Mouse (Mus musculus) CH12.LX (cell line): ENCODE data around the gene Agmo. TPM values are rescaled to one million over a fixed set of nuclear protein-coding genes. Genes with fewer than 3 reads are reported as not detected.

Experiments
- DNase-seq: peaks from one replicate; pipeline ENCODE4 v3.0.0-alpha.2; 2013; ENCODE audit errors: extremely low read depth
- H3K27ac ChIP-seq: 2 replicates; pipeline ENCODE4 v1.5.1; 2012; ENCODE audit warnings: low read depth, mild to moderate bottlenecking, control low read depth, moderate library complexity; ENCODE audit not compliant: insufficient read depth
- H3K27me3 ChIP-seq: replicated peaks from 2 replicates; pipeline ENCODE3; 2012; ENCODE audit warnings: inconsistent platforms
- H3K36me3 ChIP-seq, 2 experiments: replicated peaks in 1 of 2; 2 replicates each; pipeline versions ENCODE3 to v1.6.1; 2012; ENCODE audit warnings: inconsistent platforms in 1 of 2, low read length in 1 of 2, mild to moderate bottlenecking in 1 of 2, mixed read lengths in 1 of 2, moderate library complexity in 1 of 2; ENCODE audit not compliant: control insufficient read depth in 1 of 2, insufficient read depth in 1 of 2
- H3K4me1 ChIP-seq, 2 experiments: 2 replicates each; pipeline ENCODE4 v1.6.1; 2012; ENCODE audit warnings: inconsistent platforms in 1 of 2, moderate library complexity in 1 of 2; ENCODE audit not compliant: insufficient read depth in 2 of 2, control insufficient read depth in 1 of 2
- H3K4me2 ChIP-seq: 2 replicates; pipeline ENCODE4 v1.6.1; 2012; ENCODE audit warnings: low read depth, mild to moderate bottlenecking, control low read depth; ENCODE audit not compliant: poor library complexity, insufficient read depth, severe bottlenecking
- H3K4me3 ChIP-seq, 3 experiments: fragments of 150-350 bp in 1 of 3; sonication (generic) in 1 of 3; replicated peaks in 1 of 3; 2 replicates each; pipeline versions ENCODE3 to v1.5.1; 2011 to 2012; ENCODE audit warnings: low read depth in 2 of 3, low read length in 2 of 3, mild to moderate bottlenecking in 2 of 3, moderate library complexity in 2 of 3, control low read depth in 1 of 3, improper control_type of control experiment in 1 of 3, inconsistent platforms in 1 of 3, mixed read lengths in 1 of 3; ENCODE audit not compliant: poor library complexity in 1 of 3
- H3K79me2 ChIP-seq: replicated peaks from 2 replicates; pipeline ENCODE4 v1.6.1; 2012; ENCODE audit warnings: mild to moderate bottlenecking, moderate library complexity; ENCODE audit not compliant: control insufficient read depth, poor library complexity, insufficient read depth, severe bottlenecking; ENCODE audit errors: extremely low read depth
- H3K9ac ChIP-seq: 2 replicates; pipeline ENCODE4 v1.6.1; 2012; ENCODE audit warnings: low read depth, mild to moderate bottlenecking, control low read depth, moderate library complexity; ENCODE audit not compliant: insufficient read depth
- H3K9me3 ChIP-seq: replicated peaks from 2 replicates; pipeline ENCODE3; 2012; ENCODE audit warnings: low read length, inconsistent platforms, mixed read lengths
- BHLHE40 ChIP-seq: IDR thresholded peaks from 2 replicates; pipeline ENCODE4 v1.6.1; 2011; ENCODE audit warnings: mild to moderate bottlenecking, low read depth, low read length, improper control_type of control experiment
- CHD1 ChIP-seq: IDR thresholded peaks from 2 replicates; pipeline ENCODE4 v1.6.1; 2012; ENCODE audit warnings: low read depth, low read length, improper control_type of control experiment, inconsistent platforms
- CHD2 ChIP-seq: IDR thresholded peaks from 2 replicates; pipeline ENCODE4 v1.6.1; 2011; ENCODE audit warnings: low read length, improper control_type of control experiment
- ELF1 ChIP-seq: IDR thresholded peaks from 2 replicates; pipeline ENCODE4 v1.6.1; 2014; ENCODE audit warnings: low read depth, mild to moderate bottlenecking, inconsistent platforms, low read length, improper control_type of control experiment
- ETS1 ChIP-seq: conservative IDR thresholded peaks from 2 replicates; pipeline ENCODE4 v1.6.1; 2012; ENCODE audit warnings: low read depth, mild to moderate bottlenecking, inconsistent platforms, low read length, improper control_type of control experiment, moderate library complexity
- HCFC1 ChIP-seq: IDR thresholded peaks from 2 replicates; pipeline ENCODE4 v1.6.1; 2012; ENCODE audit warnings: low read depth, mild to moderate bottlenecking, inconsistent platforms, low read length, improper control_type of control experiment
- JUN ChIP-seq: IDR thresholded peaks from 2 replicates; pipeline ENCODE4 v1.6.1; 2011; ENCODE audit warnings: low read depth, mild to moderate bottlenecking, low read length, improper control_type of control experiment, moderate library complexity; ENCODE audit not compliant: insufficient read depth
- JUND ChIP-seq: conservative IDR thresholded peaks from 2 replicates; pipeline ENCODE4 v1.6.1; 2011; ENCODE audit warnings: low read depth, low read length, improper control_type of control experiment
- MAX ChIP-seq: IDR thresholded peaks from 2 replicates; pipeline ENCODE4 v1.6.1; 2011; ENCODE audit warnings: low read length, improper control_type of control experiment
- MAZ ChIP-seq: IDR thresholded peaks from 2 replicates; pipeline ENCODE4 v1.6.1; 2012; ENCODE audit warnings: low read depth, mild to moderate bottlenecking, inconsistent platforms, low read length, improper control_type of control experiment, moderate library complexity
- MYC ChIP-seq: IDR thresholded peaks from 2 replicates; pipeline ENCODE4 v1.6.1; 2011; ENCODE audit warnings: low read depth, mild to moderate bottlenecking, improper control_type of control experiment, low read length
- POLR2A ChIP-seq: IDR thresholded peaks from 2 replicates; pipeline ENCODE4 v1.6.1; 2011; ENCODE audit warnings: low read depth, mild to moderate bottlenecking, improper control_type of control experiment, low read length
- POLR2AphosphoS2 ChIP-seq: IDR thresholded peaks from 2 replicates; pipeline ENCODE4 v1.6.1; 2011; ENCODE audit warnings: low read depth, low read length, improper control_type of control experiment
- RCOR1 ChIP-seq: conservative IDR thresholded peaks from 2 replicates; pipeline ENCODE4 v1.6.1; 2012; ENCODE audit warnings: low read depth, mild to moderate bottlenecking, inconsistent platforms, low read length, improper control_type of control experiment
- SIN3A ChIP-seq: IDR thresholded peaks from 2 replicates; pipeline ENCODE4 v1.6.1; 2012; ENCODE audit warnings: low read length, improper control_type of control experiment, inconsistent platforms
- SMC3 ChIP-seq: IDR thresholded peaks from 2 replicates; pipeline ENCODE4 v1.6.1; 2011; ENCODE audit warnings: low read depth, low read length, improper control_type of control experiment
- TCF12 ChIP-seq: IDR thresholded peaks from 2 replicates; pipeline ENCODE4 v1.6.1; 2014; ENCODE audit warnings: low read depth, mild to moderate bottlenecking, inconsistent platforms, low read length, improper control_type of control experiment
- UBTF ChIP-seq: IDR thresholded peaks from 2 replicates; pipeline ENCODE4 v1.6.1; 2012; ENCODE audit warnings: low read depth, mild to moderate bottlenecking, inconsistent platforms, low read length, improper control_type of control experiment, moderate library complexity
- USF1 ChIP-seq: IDR thresholded peaks from 2 replicates; pipeline ENCODE4 v1.6.1; 2014; ENCODE audit warnings: low read depth, mild to moderate bottlenecking, inconsistent platforms, low read length, improper control_type of control experiment
- ZC3H11A ChIP-seq: IDR thresholded peaks from 2 replicates; pipeline ENCODE4 v1.6.1; 2012; ENCODE audit warnings: low read depth, mild to moderate bottlenecking, inconsistent platforms, low read length, improper control_type of control experiment
- ZMIZ1 ChIP-seq: IDR thresholded peaks from 2 replicates; pipeline ENCODE4 v1.6.1; 2012; ENCODE audit warnings: low read depth, mild to moderate bottlenecking, inconsistent platforms, low read length, improper control_type of control experiment
- ZNF384 ChIP-seq: IDR thresholded peaks from 2 replicates; pipeline ENCODE4 v1.6.1; 2012; ENCODE audit warnings: low read depth, low read length, improper control_type of control experiment, inconsistent platforms
- dilution Hi-C: fragments of 300-500 bp; cut with MboI; formaldehyde crosslinking; loops from 2 replicates; pipeline ENCODE4 v1.14.3; 2020; ENCODE audit warnings: low sequenced_read_pairs; ENCODE audit not compliant: extremely low pct_unique_long_range_greater_than_20kb, extremely low pct_ligation_motif_present
- in situ Hi-C: fragments of 300-500 bp; cut with MboI; formaldehyde crosslinking; loops from 3 replicates; pipeline ENCODE4 v1.14.3; 2019; ENCODE audit warnings: low sequenced_read_pairs, low pct_ligation_motif_present, low pct_unique_long_range_greater_than_20kb, mixed read lengths
- polyA plus RNA-seq: library from polyadenylated mRNA; unstranded; fragments of >175 nt; gene quantifications from 2 replicates; pipeline ENCODE4 v1.2.1, GENCODE M21; 2012; ENCODE audit warnings: low read depth; ENCODE audit not compliant: insufficient read length
- total RNA-seq, 2 experiments: library from RNA; depleted of rRNA; stranded (reverse); fragments of 300-350 nt in 1 of 2; fragments of >200 nt in 1 of 2; gene quantifications; 2 replicates each; pipeline ENCODE4 v1.2.3; 2012 to 2014

Agmo gene
- total and polyA plus RNA-seq, 3 experiments: 0.21 to 0.89 (median 0.61) TPM

- in situ Hi-C loops: no loop called here
These were observed 65.6 kb downstream of the Agmo start for GRCm38 (mm10) chr12:37306956-37307466.

GRCm38 (mm10) chr12:37310786-37311185 lies 69.3 kb downstream of the Agmo start:
- dilution Hi-C loops: no loop called here
- DNase-seq: no peak
- no peak overlapping the region for H3K9ac ChIP-seq

More at GRCm38 (mm10) chr12:37306956-37307466, 65.6 kb downstream of the Agmo start:
- no peak overlapping the region for H3K27ac ChIP-seq
- no peak overlapping the region for H3K4me2 ChIP-seq
- H3K27me3 ChIP-seq: no peaks in the 10 kb centered on the region
- H3K4me1 ChIP-seq: no peaks in the 10 kb centered on the region
- no peaks in the 10 kb centered on the region for H3K36me3 ChIP-seq
- no peaks in the 10 kb centered on the region for H3K9me3 ChIP-seq
- no peak for DNase-seq
- dilution Hi-C loops: no loop called here
- H3K79me2 ChIP-seq: no peaks in the 10 kb centered on the region
- TF ChIP-seq MAZ: no peak
- no peak for TF ChIP-seq HCFC1
- no peak for TF ChIP-seq JUN
- TF ChIP-seq POLR2A: no peak
- H3K4me3 ChIP-seq: no peak overlapping the region
- no peak overlapping the region for H3K9ac ChIP-seq

GRCm38 (mm10) chr12:37322860-37323259 lies 81.4 kb downstream of the Agmo start:
- no peak overlapping the region for H3K4me3 ChIP-seq
- dilution Hi-C loops: no loop called here

More at GRCm38 (mm10) chr12:37310786-37311185, 69.3 kb downstream of the Agmo start:
- Histone ChIP-seq H3K27ac (no peak overlapping the region), H3K4me1 (no peaks in the 10 kb centered on the region), H3K4me2 (no peak overlapping the region), H3K27me3 (no peaks in the 10 kb centered on the region), H3K79me2 (no peaks in the 10 kb centered on the region), H3K36me3 (no peaks in the 10 kb centered on the region), H3K9me3 (no peaks in the 10 kb centered on the region), H3K4me3 (no peak overlapping the region)
- TF ChIP-seq MAX (no peak), JUND (no peak), ZC3H11A (no peak), SMC3 (no peak), TCF12 (no peak), JUN (no peak), BHLHE40 (no peak), UBTF (no peak)
- in situ Hi-C loops: no loop called here

More at GRCm38 (mm10) chr12:37322860-37323259, 81.4 kb downstream of the Agmo start:
- Histone ChIP-seq H3K9ac (no peak overlapping the region), H3K79me2 (no peaks in the 10 kb centered on the region), H3K4me1 (no peaks in the 10 kb centered on the region), H3K27ac (no peak overlapping the region), H3K36me3 (no peaks in the 10 kb centered on the region), H3K27me3 (no peaks in the 10 kb centered on the region), H3K4me2 (no peak overlapping the region), H3K9me3 (no peaks in the 10 kb centered on the region)
- no peak for TF ChIP-seq CHD2
- TF ChIP-seq TCF12: no peak
- no peak for TF ChIP-seq ETS1
- no peak for TF ChIP-seq ZMIZ1
- TF ChIP-seq ZC3H11A: no peak
- TF ChIP-seq MYC: no peak
- TF ChIP-seq ZNF384: no peak
- no peak for TF ChIP-seq JUN
- TF ChIP-seq POLR2AphosphoS2: no peak
- TF ChIP-seq CHD1: no peak
- TF ChIP-seq SIN3A: no peak
- no peak for TF ChIP-seq BHLHE40
- no peak for TF ChIP-seq RCOR1
- TF ChIP-seq USF1: no peak
- no peak for TF ChIP-seq ELF1
- DNase-seq: no peak
- in situ Hi-C loops: no loop called here
